Mouse (Mus musculus): ENCODE data around the gene Usp42. TPM values are rescaled to one million over a fixed set of nuclear protein-coding genes. Genes with fewer than 3 reads are reported as not detected.
A peak's percentile ranks its signal among the peaks of the same experiment; 100 is the strongest.

Usp42 gene
- polyA plus RNA-seq, 1 experiment from 2014 or later = 31.0 TPM

- H3K9me3 ChIP-seq (replicated peaks; ENCODE audit: control insufficient read depth, low read length) = no peaks in the 10 kb centered on the region
- H3K27me3 ChIP-seq (ENCODE audit: control insufficient read depth, insufficient read depth, low read length) = no peaks in the 10 kb centered on the region
- H3K36me3 ChIP-seq (replicated peaks; ENCODE audit: control insufficient read depth, insufficient read depth, low read depth, low read length) = no peaks in the 10 kb centered on the region; the same call in 1 of the 2 replicates
- no peak overlapping the region for H3K4me3 ChIP-seq (ENCODE audit: low read depth, low read length)
- H3K9ac ChIP-seq (replicated peaks; ENCODE audit: low read length) = no peak overlapping the region
- DNase-seq (ENCODE audit: low spot score) (no peak), ATAC-seq (replicated peaks; ENCODE audit: insufficient number of reproducible peaks, low FRiP score, low TSS enrichment, low read depth) (no peak)
- WGBS = 87% methylated on average over 3 of the region's 3 CpGs
- no peak overlapping the region for H3K27ac ChIP-seq (replicated peaks; ENCODE audit: low read depth, low read length)
- no peak overlapping the region for H3K4me2 ChIP-seq (ENCODE audit: low read depth, low read length)
- no peaks in the 10 kb centered on the region; the same call in 1 of the 2 replicates for H3K4me1 ChIP-seq (ENCODE audit: control insufficient read depth, insufficient read depth, low read length)
Observed at GRCm38 (mm10) chr5:143686456-143686855, 45.6 kb downstream of the Usp42 start.

GRCm38 (mm10) chr5:143684911-143685390 lies 47.1 kb downstream of the Usp42 start:
- WGBS = 89% methylated on average over 8 of the region's 8 CpGs
- H3K4me2 ChIP-seq (ENCODE audit: low read depth, low read length) = no peak overlapping the region
- H3K36me3 ChIP-seq (replicated peaks; ENCODE audit: control insufficient read depth, insufficient read depth, low read depth, low read length) = no peaks in the 10 kb centered on the region; the same call in 1 of the 2 replicates
- H3K27ac ChIP-seq (replicated peaks; ENCODE audit: low read depth, low read length) = no peak overlapping the region
- no peak for ATAC-seq (replicated peaks; ENCODE audit: insufficient number of reproducible peaks, low FRiP score, low TSS enrichment, low read depth)
- H3K27me3 ChIP-seq (ENCODE audit: control insufficient read depth, insufficient read depth, low read length) = no peaks in the 10 kb centered on the region
- no peaks in the 10 kb centered on the region; the same call in 1 of the 2 replicates for H3K4me1 ChIP-seq (ENCODE audit: control insufficient read depth, insufficient read depth, low read length)
- H3K9ac ChIP-seq (replicated peaks; ENCODE audit: low read length) = no peak overlapping the region
- H3K4me3 ChIP-seq (ENCODE audit: low read depth, low read length) = no peak overlapping the region
- H3K9me3 ChIP-seq (replicated peaks; ENCODE audit: control insufficient read depth, low read length) = no peaks in the 10 kb centered on the region
- no peak for DNase-seq (ENCODE audit: low spot score)

DNA sequence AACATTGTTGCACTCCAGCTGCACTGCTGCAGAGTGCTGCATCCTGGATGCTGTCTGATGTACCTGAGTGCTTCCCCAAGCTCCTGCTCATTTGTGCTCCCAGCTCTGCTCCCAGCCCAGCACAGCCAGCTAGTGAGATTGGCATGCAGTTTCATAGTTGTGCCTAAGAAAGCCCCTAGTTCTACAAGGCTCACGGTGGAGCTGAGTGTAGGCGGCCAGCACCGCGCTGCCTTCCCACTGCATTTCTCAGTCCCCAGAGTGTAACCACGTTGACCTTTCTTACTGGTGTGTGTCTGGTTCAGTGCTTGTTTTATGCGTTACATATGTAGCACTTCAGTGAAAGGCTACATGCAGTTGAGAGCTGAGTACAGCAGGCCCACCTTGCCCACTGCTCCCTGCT lies 48.4 kb downstream of the Usp42 start:
- 49% methylated on average over 6 of the region's 6 CpGs for WGBS
- no peak overlapping the region for H3K27ac ChIP-seq (replicated peaks; ENCODE audit: low read depth, low read length)

GRCm38 (mm10) chr5:143679654-143680053 lies 52.4 kb downstream of the Usp42 start:
- ATAC-seq (replicated peaks; ENCODE audit: insufficient number of reproducible peaks, low FRiP score, low TSS enrichment, low read depth) (no peak), DNase-seq (ENCODE audit: low spot score) (no peak)
- no peaks in the 10 kb centered on the region for H3K36me3 ChIP-seq (replicated peaks; ENCODE audit: control insufficient read depth, insufficient read depth, low read depth, low read length)
- no peaks in the 10 kb centered on the region; the same call in 1 of the 2 replicates for H3K4me1 ChIP-seq (ENCODE audit: control insufficient read depth, insufficient read depth, low read length)
- no peak overlapping the region for H3K9ac ChIP-seq (replicated peaks; ENCODE audit: low read length)
- no peak overlapping the region for H3K4me2 ChIP-seq (ENCODE audit: low read depth, low read length)
- no peaks in the 10 kb centered on the region for H3K27me3 ChIP-seq (ENCODE audit: control insufficient read depth, insufficient read depth, low read length)
- WGBS = 75% methylated on average over 6 of the region's 6 CpGs
- no peak overlapping the region for H3K27ac ChIP-seq (replicated peaks; ENCODE audit: low read depth, low read length)
- H3K9me3 ChIP-seq (replicated peaks; ENCODE audit: control insufficient read depth, low read length) = no peaks in the 10 kb centered on the region
- H3K4me3 ChIP-seq (ENCODE audit: low read depth, low read length) = no peak overlapping the region

More for the DNA sequence above, 48.4 kb downstream of the Usp42 start:
- DNase-seq (ENCODE audit: low spot score) = peak; percentile 23
- Histone ChIP-seq H3K9me3 (replicated peaks; ENCODE audit: control insufficient read depth, low read length) (no peaks in the 10 kb centered on the region), H3K36me3 (replicated peaks; ENCODE audit: control insufficient read depth, insufficient read depth, low read depth, low read length) (no peaks in the 10 kb centered on the region; the same call in 1 of the 2 replicates), H3K4me2 (ENCODE audit: low read depth, low read length) (no peak overlapping the region), H3K9ac (replicated peaks; ENCODE audit: low read length) (no peak overlapping the region; the same call in 1 of the 2 replicates), H3K4me3 (ENCODE audit: low read depth, low read length) (no peak overlapping the region), H3K4me1 (ENCODE audit: control insufficient read depth, insufficient read depth, low read length) (no peaks in the 10 kb centered on the region; the same call in 1 of the 2 replicates), H3K27me3 (ENCODE audit: control insufficient read depth, insufficient read depth, low read length) (no peaks in the 10 kb centered on the region)
- no peak for ATAC-seq (replicated peaks; ENCODE audit: insufficient number of reproducible peaks, low FRiP score, low TSS enrichment, low read depth)

- H3K9me3 ChIP-seq (replicated peaks; ENCODE audit: control insufficient read depth, low read length) = no peaks in the 10 kb centered on the region
- no peak overlapping the region for H3K4me3 ChIP-seq (ENCODE audit: low read depth, low read length)
- ATAC-seq (replicated peaks; ENCODE audit: insufficient number of reproducible peaks, low FRiP score, low TSS enrichment, low read depth) (no peak), DNase-seq (ENCODE audit: low spot score) (no peak)
- no peak overlapping the region for H3K9ac ChIP-seq (replicated peaks; ENCODE audit: low read length)
- H3K4me1 ChIP-seq (ENCODE audit: control insufficient read depth, insufficient read depth, low read length) = no peaks in the 10 kb centered on the region; the same call in 1 of the 2 replicates
- no peaks in the 10 kb centered on the region for H3K27me3 ChIP-seq (ENCODE audit: control insufficient read depth, insufficient read depth, low read length)
- 78% methylated on average over 6 of the region's 6 CpGs for WGBS
- no peaks in the 10 kb centered on the region for H3K36me3 ChIP-seq (replicated peaks; ENCODE audit: control insufficient read depth, insufficient read depth, low read depth, low read length)
- H3K27ac ChIP-seq (replicated peaks; ENCODE audit: low read depth, low read length) = no peak overlapping the region
- H3K4me2 ChIP-seq (ENCODE audit: low read depth, low read length) = no peak overlapping the region
Observed at GRCm38 (mm10) chr5:143678634-143679271, 53.3 kb downstream of the Usp42 start.

DNA sequence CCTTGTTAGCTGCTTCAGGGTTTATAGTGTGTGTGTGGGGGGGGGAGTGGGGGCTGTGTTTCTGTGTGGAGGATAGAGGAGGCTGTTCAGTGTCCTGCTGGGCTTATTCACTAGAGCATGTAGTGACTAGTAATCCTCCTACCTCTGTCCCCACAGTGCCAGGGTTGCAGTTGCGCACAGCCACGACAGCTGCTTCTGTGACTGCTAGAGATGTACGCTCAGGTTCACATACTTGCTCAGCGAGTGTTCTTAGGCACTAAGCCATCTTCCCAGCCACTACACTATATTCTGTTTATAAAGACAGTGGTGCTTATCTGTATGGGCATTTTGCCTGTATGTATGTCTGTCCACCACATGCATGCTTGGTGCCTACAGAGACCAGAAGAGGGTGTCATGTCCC lies 54.7 kb downstream of the Usp42 start:
- Histone ChIP-seq H3K9ac (replicated peaks; ENCODE audit: low read length) (no peak overlapping the region), H3K4me2 (ENCODE audit: low read depth, low read length) (no peak overlapping the region), H3K9me3 (replicated peaks; ENCODE audit: control insufficient read depth, low read length) (no peaks in the 10 kb centered on the region), H3K36me3 (replicated peaks; ENCODE audit: control insufficient read depth, insufficient read depth, low read depth, low read length) (no peaks in the 10 kb centered on the region), H3K27me3 (ENCODE audit: control insufficient read depth, insufficient read depth, low read length) (no peaks in the 10 kb centered on the region), H3K4me3 (ENCODE audit: low read depth, low read length) (no peak overlapping the region), H3K4me1 (ENCODE audit: control insufficient read depth, insufficient read depth, low read length) (no peaks in the 10 kb centered on the region), H3K27ac (replicated peaks; ENCODE audit: low read depth, low read length) (no peak overlapping the region)
- WGBS = 89% methylated on average over 4 of the region's 4 CpGs
- no peak for DNase-seq (ENCODE audit: low spot score)
- ATAC-seq (replicated peaks; ENCODE audit: insufficient number of reproducible peaks, low FRiP score, low TSS enrichment, low read depth) = no peak

DNA sequence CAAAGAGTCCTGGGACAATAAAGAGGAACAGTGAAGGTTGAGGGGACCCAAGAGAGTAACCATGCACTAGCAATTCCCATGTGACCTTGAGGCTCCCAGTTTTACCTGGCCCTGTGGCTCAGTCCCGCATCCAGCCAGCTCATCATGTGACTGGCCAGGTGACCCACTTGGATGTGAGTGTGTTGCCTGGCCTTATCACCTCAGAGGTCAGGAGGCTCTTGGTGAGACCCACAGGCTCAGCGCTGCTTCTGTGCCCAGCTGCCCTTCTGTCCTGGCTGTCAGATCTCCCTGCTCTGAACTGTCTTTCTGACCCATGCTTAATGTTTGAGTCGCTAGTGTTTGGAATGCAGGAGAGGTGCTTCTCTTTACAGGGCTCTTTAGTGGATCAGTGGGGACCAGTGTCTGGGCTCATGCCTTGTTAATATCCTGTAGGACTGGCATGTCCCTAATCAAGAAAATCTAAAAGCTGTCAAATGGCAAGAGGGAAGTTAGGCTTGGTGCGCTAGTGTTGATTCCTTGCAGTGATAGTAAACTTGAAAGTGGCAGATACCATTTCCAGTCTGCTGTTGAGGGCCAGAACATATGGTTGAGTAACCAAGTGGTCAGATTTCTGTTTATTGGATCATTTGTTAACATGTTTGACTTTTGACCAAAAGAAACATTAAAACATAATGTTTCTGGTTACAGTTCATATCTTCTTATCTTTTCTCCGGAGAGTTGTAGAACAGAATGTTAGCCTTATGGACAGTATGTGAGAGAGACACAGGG lies 55.7 kb downstream of the Usp42 start:
- no peak overlapping the region for H3K9ac ChIP-seq (replicated peaks; ENCODE audit: low read length)
- no peaks in the 10 kb centered on the region for H3K36me3 ChIP-seq (replicated peaks; ENCODE audit: control insufficient read depth, insufficient read depth, low read depth, low read length)
- H3K4me1 ChIP-seq (ENCODE audit: control insufficient read depth, insufficient read depth, low read length) = no peaks in the 10 kb centered on the region
- no peak for DNase-seq (ENCODE audit: low spot score)
- no peak overlapping the region for H3K4me2 ChIP-seq (ENCODE audit: low read depth, low read length)
- no peaks in the 10 kb centered on the region for H3K27me3 ChIP-seq (ENCODE audit: control insufficient read depth, insufficient read depth, low read length)
- H3K4me3 ChIP-seq (ENCODE audit: low read depth, low read length) = no peak overlapping the region
- WGBS = 70% methylated on average over 5 of the region's 5 CpGs
- H3K27ac ChIP-seq (replicated peaks; ENCODE audit: low read depth, low read length) = no peak overlapping the region
- no peak for ATAC-seq (replicated peaks; ENCODE audit: insufficient number of reproducible peaks, low FRiP score, low TSS enrichment, low read depth)
- H3K9me3 ChIP-seq (replicated peaks; ENCODE audit: control insufficient read depth, low read length) = no peaks in the 10 kb centered on the region

DNA sequence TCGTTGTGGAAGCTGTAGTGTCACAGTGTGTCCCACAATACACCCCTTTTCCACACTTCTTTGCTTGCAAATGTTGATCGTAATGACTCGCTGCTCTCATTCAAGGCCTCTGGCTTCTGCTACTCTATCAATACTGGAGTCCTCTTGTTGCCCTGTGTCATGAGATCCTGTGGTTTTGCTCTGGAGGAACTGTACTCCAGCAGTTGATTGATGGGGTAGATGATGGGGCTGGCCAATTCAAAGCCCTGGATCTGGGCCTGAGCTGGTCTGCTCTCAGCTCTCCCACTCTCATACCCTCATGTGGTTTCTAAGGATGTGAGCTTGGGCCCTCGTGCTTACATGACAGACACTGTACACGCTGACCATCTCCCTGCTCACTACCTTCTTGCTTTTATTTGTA lies 57.5 kb downstream of the Usp42 start:
- no peak overlapping the region for H3K9ac ChIP-seq (replicated peaks; ENCODE audit: low read length)
- no peaks in the 10 kb centered on the region for H3K27me3 ChIP-seq (ENCODE audit: control insufficient read depth, insufficient read depth, low read length)
- ATAC-seq (replicated peaks; ENCODE audit: insufficient number of reproducible peaks, low FRiP score, low TSS enrichment, low read depth) (no peak), DNase-seq (ENCODE audit: low spot score) (no peak)
- H3K4me3 ChIP-seq (ENCODE audit: low read depth, low read length) = no peak overlapping the region
- no peak overlapping the region for H3K4me2 ChIP-seq (ENCODE audit: low read depth, low read length)
- no peak overlapping the region for H3K27ac ChIP-seq (replicated peaks; ENCODE audit: low read depth, low read length)
- H3K4me1 ChIP-seq (ENCODE audit: control insufficient read depth, insufficient read depth, low read length) = no peaks in the 10 kb centered on the region
- H3K36me3 ChIP-seq (replicated peaks; ENCODE audit: control insufficient read depth, insufficient read depth, low read depth, low read length) = no peaks in the 10 kb centered on the region
- no peaks in the 10 kb centered on the region for H3K9me3 ChIP-seq (replicated peaks; ENCODE audit: control insufficient read depth, low read length)
- WGBS = 76% methylated on average over 5 of the region's 5 CpGs

Measured in embryonic facial prominence, embryonic 11.5 days (tissue).